Mouse (Mus musculus) heart, postnatal 0 days (tissue): ENCODE results near the gene Tcerg1l. TPM values are rescaled to one million over a fixed set of nuclear protein-coding genes. Genes with fewer than 3 reads are reported as not detected.

Experiments
- ATAC-seq: fragments of 200-750 bp; cut with Nextera tagmentation; 2 replicates; pipeline ENCODE4 v1.8.0; 2017; ENCODE audit warnings: low read depth, moderate number of reproducible peaks, moderate library complexity; ENCODE audit not compliant: insufficient read depth
- DNase-seq: peaks from one replicate; pipeline ENCODE4 v3.0.0-alpha.2; 2016; ENCODE audit warnings: low spot score
- H3K27ac ChIP-seq: fragments of 300-500 bp; sonication (generic); 2 replicates; pipeline ENCODE4 v1.5.1; 2014; ENCODE audit warnings: low read depth, mild to moderate bottlenecking
- H3K27me3 ChIP-seq: fragments of 300-500 bp; sonication (generic); 2 replicates; pipeline ENCODE4 v1.6.1; 2014; ENCODE audit warnings: low read length, mixed read lengths; ENCODE audit not compliant: control insufficient read depth, insufficient read depth
- H3K36me3 ChIP-seq: fragments of 300-500 bp; sonication (generic); replicated peaks from 2 replicates; pipeline ENCODE4 v1.6.1; 2014; ENCODE audit warnings: low read length, mixed read lengths; ENCODE audit not compliant: control insufficient read depth, insufficient read depth
- H3K4me1 ChIP-seq: fragments of 300-500 bp; sonication (generic); 2 replicates; pipeline ENCODE4 v1.6.1; 2014; ENCODE audit warnings: antibody characterized with exemption; ENCODE audit not compliant: control insufficient read depth, insufficient read depth
- H3K4me2 ChIP-seq: fragments of 300-500 bp; sonication (generic); 2 replicates; pipeline ENCODE4 v1.6.1; 2014; ENCODE audit warnings: low read depth, mild to moderate bottlenecking, low read length, moderate library complexity
- H3K4me3 ChIP-seq: fragments of 300-500 bp; sonication (generic); 2 replicates; pipeline ENCODE4 v1.5.1; 2014; ENCODE audit warnings: low read depth, low read length
- H3K9ac ChIP-seq: fragments of 300-500 bp; sonication (generic); replicated peaks from 2 replicates; pipeline ENCODE4 v1.6.1; 2014; ENCODE audit warnings: low read depth, low read length, mixed read lengths
- H3K9me3 ChIP-seq: fragments of 300-500 bp; sonication (generic); replicated peaks from 2 replicates; pipeline ENCODE4 v1.6.1; 2016; ENCODE audit warnings: low read length; ENCODE audit not compliant: control insufficient read depth
- CTCF ChIP-seq: IDR thresholded peaks from 2 replicates; pipeline ENCODE4 v1.5.1; 2016; ENCODE audit warnings: antibody characterized with exemption, control low read depth, low read depth
- EP300 ChIP-seq: IDR thresholded peaks from 2 replicates; pipeline ENCODE4 v1.6.1; 2016; ENCODE audit warnings: antibody characterized with exemption, low read depth
- WGBS: fragments of 180-500 bp; shearing (Covaris S2); extraction: QIAGEN DNeasy Blood & Tissue Kit; methylation state at CpG from one replicate; pipeline ENCODE4 v1.1.7; 2014; 5-methylcytosine and 5-hydroxymethylcytosine counted together
- polyA plus RNA-seq: library from polyadenylated mRNA; unstranded; fragments of >200 nt; fragmentation: Nextera tagmentation; extraction: Ambion mirVana; gene quantifications from 2 replicates; pipeline ENCODE4 v1.2.1, GENCODE M21; 2015
- total RNA-seq: library from RNA; depleted of rRNA; stranded (reverse); fragments of >200 nt; gene quantifications from 2 replicates; pipeline ENCODE4 v1.2.3, GENCODE M21; 2014; ENCODE audit warnings: low replicate concordance

The Tcerg1l gene
- total and polyA plus RNA-seq, 2 experiments from 2014 or later = not detected

- Histone ChIP-seq H3K4me1 (no peaks in the 10 kb centered on the region), H3K4me2 (no peak overlapping the region), H3K9me3 (no peaks in the 10 kb centered on the region), H3K27me3 (no peaks in the 10 kb centered on the region), H3K9ac (no peak overlapping the region), H3K27ac (no peak overlapping the region), H3K4me3 (no peak overlapping the region), H3K36me3 (no peaks in the 10 kb centered on the region)
- no peak for ATAC-seq
- DNase-seq = no peak
- whole genome bisulfite sequencing = 67% methylated on average over 4 of the region's 4 CpGs
- TF ChIP-seq CTCF (no peak), EP300 (no peak)
Observed at GRCm38 (mm10) chr7:138332504-138333168, 64.9 kb downstream of the Tcerg1l start.

- TF ChIP-seq EP300 = no peak
- TF ChIP-seq CTCF = no peak
- no peaks in the 10 kb centered on the region for H3K27me3 ChIP-seq
- DNase-seq (no peak), ATAC-seq (no peak)
- no peaks in the 10 kb centered on the region for H3K9me3 ChIP-seq
- H3K9ac ChIP-seq = no peak overlapping the region
- H3K36me3 ChIP-seq = no peaks in the 10 kb centered on the region
- no peak overlapping the region for H3K4me3 ChIP-seq
- H3K4me1 ChIP-seq = no peaks in the 10 kb centered on the region
- WGBS = 72% methylated on average over 3 of the region's 3 CpGs
- H3K4me2 ChIP-seq = no peak overlapping the region
- no peak overlapping the region for H3K27ac ChIP-seq
Observed at GRCm38 (mm10) chr7:138331266-138331665, 66.3 kb downstream of the Tcerg1l start.

GRCm38 (mm10) chr7:138328637-138329036, 68.9 kb downstream of the Tcerg1l start:
- ATAC-seq = no peak

GRCm38 (mm10) chr7:138326760-138327159, 70.8 kb downstream of the Tcerg1l start:
- H3K4me3 ChIP-seq = no peak overlapping the region
- TF ChIP-seq EP300 (no peak), CTCF (no peak)
- no peaks in the 10 kb centered on the region for H3K36me3 ChIP-seq
- H3K4me1 ChIP-seq = no peaks in the 10 kb centered on the region
- no peak overlapping the region for H3K4me2 ChIP-seq
- H3K27me3 ChIP-seq = no peaks in the 10 kb centered on the region
- 68% methylated on average over 3 of the region's 3 CpGs for WGBS
- H3K27ac ChIP-seq = no peak overlapping the region
- no peak for ATAC-seq
- no peak for DNase-seq
- H3K9me3 ChIP-seq = no peaks in the 10 kb centered on the region
- no peak overlapping the region for H3K9ac ChIP-seq

More at GRCm38 (mm10) chr7:138328637-138329036, 68.9 kb downstream of the Tcerg1l start:
- TF ChIP-seq EP300 = no peak
- no peak for TF ChIP-seq CTCF
- WGBS = 74% methylated on average over 6 of the region's 6 CpGs
- no peak overlapping the region for H3K9ac ChIP-seq
- H3K9me3 ChIP-seq = no peaks in the 10 kb centered on the region
- H3K4me3 ChIP-seq = no peak overlapping the region
- no peaks in the 10 kb centered on the region for H3K4me1 ChIP-seq
- H3K27me3 ChIP-seq = no peaks in the 10 kb centered on the region
- H3K4me2 ChIP-seq = no peak overlapping the region
- DNase-seq = no peak
- H3K27ac ChIP-seq = no peak overlapping the region
- H3K36me3 ChIP-seq = no peaks in the 10 kb centered on the region

- WGBS = 87% methylated on average over 1 of the region's 1 CpGs
- H3K4me3 ChIP-seq = no peak overlapping the region
- ATAC-seq = no peak
- DNase-seq = no peak
- no peaks in the 10 kb centered on the region for H3K9me3 ChIP-seq
- no peak overlapping the region for H3K9ac ChIP-seq
- H3K4me1 ChIP-seq = no peaks in the 10 kb centered on the region
- TF ChIP-seq CTCF (no peak), EP300 (no peak)
- H3K36me3 ChIP-seq = no peaks in the 10 kb centered on the region
- H3K4me2 ChIP-seq = no peak overlapping the region
- no peaks in the 10 kb centered on the region for H3K27me3 ChIP-seq
- no peak overlapping the region for H3K27ac ChIP-seq
Observed at GRCm38 (mm10) chr7:138313733-138314132, 83.8 kb downstream of the Tcerg1l start.

- Histone ChIP-seq H3K4me1 (no peaks in the 10 kb centered on the region), H3K36me3 (no peaks in the 10 kb centered on the region), H3K27ac (no peak overlapping the region), H3K4me3 (no peak overlapping the region), H3K4me2 (no peak overlapping the region), H3K9ac (no peak overlapping the region), H3K9me3 (no peaks in the 10 kb centered on the region), H3K27me3 (no peaks in the 10 kb centered on the region)
- ATAC-seq = no peak
- 74% methylated on average over 3 of the region's 3 CpGs for WGBS
- TF ChIP-seq EP300 (no peak), CTCF (no peak)
- DNase-seq = no peak
Observed at GRCm38 (mm10) chr7:138306126-138306525, 91.4 kb downstream of the Tcerg1l start.
